Mouse (Mus musculus) testis, adult 2 months (tissue): ENCODE results near the gene Notum.

Experiments used
- CTCF ChIP-seq: fragments of 200-500 bp; IDR thresholded peaks from 2 replicates; pipeline ENCODE4 v1.5.1; 2012; ENCODE audit warnings: low read depth, mild to moderate bottlenecking, inconsistent platforms, low read length, moderate library complexity; ENCODE audit not compliant: control insufficient read depth, insufficient read depth, insufficient replicate concordance
- POLR2A ChIP-seq: fragments of 200-500 bp; IDR thresholded peaks from 2 replicates; pipeline ENCODE4 v1.6.1; 2012; ENCODE audit warnings: low read depth, mild to moderate bottlenecking, inconsistent platforms, low read length, moderate library complexity; ENCODE audit not compliant: control insufficient read depth

DNA sequence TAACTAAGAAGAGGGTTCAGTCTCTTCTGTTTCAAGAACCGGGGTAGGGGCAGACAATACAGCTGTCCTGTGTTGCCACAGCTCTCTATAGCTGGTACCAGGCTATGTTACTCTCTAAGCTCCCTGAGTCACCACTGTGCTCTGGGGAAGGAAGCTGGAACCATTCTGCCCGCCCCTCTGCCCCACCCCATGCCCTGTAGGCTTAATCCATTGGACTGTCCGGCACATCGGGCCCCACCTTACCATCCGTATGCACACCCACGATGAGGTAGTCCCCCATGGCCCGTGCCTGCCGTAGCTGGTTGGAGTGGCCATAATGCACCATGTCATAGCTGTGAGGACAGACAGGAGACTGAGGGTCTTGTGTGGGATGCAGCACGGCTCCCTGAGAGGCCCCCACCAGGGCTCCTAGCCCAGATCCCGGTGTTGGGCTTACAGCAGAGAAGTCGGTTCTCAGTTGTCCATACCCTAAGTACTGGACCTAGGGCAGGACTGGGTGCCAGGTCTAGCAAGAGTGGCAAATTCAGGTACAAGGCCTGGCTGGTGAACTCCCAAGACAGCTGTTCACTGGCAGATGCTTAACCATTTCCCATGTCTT, 45.3 kb downstream of the Notum start:
- TF ChIP-seq CTCF (no peak), POLR2A (no peak)
